Mouse (Mus musculus) adipocyte (in vitro differentiated cells): ENCODE measurements at regions not wholly inside any gene's neighbourhood (a gene's known extent, or its start where the extent isn't known, plus 50 kb on each side); places are given as distances from the start of the nearest gene placed in this dataset.

Source experiments
- DNase-seq: peaks from one replicate; pipeline ENCODE4 v3.0.0-alpha.2; 2016; ENCODE audit warnings: low spot score

- no peak for DNase-seq
Measured at GRCm38 (mm10) chr1:63977956-63978355, 144.1 kb downstream of the Klf7 start.

DNA sequence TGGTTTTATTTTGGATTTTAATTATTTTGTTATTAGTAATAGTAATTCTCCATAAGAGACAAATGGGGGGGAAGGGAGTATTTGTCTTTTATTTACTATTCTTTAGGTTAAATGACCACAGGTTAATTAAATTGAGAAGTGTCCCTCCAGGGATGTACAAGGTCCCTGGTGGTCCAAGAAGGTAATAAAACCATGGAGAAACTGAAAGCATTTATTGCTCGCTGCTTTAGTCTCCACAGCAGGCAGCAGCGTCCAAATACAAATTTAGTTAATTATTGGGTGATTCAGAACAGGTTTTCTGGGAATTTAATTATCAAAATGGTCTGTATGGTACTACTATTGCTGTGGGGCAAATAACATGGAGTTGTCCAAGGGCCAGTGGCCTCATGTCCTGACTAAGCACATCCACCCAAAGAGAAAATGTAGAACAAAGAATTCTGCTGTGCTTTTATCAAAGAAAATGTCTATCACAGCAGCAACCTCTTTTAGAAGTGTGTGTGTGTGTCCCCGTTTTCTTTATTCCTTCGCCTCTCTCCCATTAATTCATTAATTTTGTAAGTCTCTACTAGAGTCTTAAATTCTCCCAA, 144.7 kb downstream of the Klf7 start:
- DNase-seq, result no peak

DNA sequence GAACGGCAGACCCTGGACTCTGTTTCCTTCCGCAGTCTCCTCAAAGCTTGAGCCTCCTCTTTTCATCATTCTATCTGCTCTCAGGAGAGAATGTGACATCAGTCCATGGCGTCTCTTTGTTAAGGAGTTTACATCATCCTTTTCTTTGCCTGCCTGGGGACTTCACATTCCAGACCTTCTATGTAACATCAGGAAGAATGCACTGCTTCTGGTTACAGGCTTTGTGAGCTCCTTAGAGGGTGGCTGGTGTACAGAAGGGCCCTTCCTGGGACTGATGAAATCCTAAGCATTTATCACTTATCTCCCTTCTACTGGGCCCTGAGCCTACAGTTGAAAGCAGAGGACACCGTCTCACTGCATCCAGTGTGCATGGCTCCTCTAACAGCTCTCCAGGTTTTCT, 145.2 kb downstream of the Klf7 start:
- DNase-seq, result no peak

- DNase-seq, result no peak
Measured at GRCm38 (mm10) chr1:63967849-63968248, 154.2 kb downstream of the Klf7 start.

GRCm38 (mm10) chr1:63965446-63965845, 156.6 kb downstream of the Klf7 start:
- no peak for DNase-seq

GRCm38 (mm10) chr1:63964519-63964918, 157.6 kb downstream of the Klf7 start:
- DNase-seq, result peak; percentile 3

DNA sequence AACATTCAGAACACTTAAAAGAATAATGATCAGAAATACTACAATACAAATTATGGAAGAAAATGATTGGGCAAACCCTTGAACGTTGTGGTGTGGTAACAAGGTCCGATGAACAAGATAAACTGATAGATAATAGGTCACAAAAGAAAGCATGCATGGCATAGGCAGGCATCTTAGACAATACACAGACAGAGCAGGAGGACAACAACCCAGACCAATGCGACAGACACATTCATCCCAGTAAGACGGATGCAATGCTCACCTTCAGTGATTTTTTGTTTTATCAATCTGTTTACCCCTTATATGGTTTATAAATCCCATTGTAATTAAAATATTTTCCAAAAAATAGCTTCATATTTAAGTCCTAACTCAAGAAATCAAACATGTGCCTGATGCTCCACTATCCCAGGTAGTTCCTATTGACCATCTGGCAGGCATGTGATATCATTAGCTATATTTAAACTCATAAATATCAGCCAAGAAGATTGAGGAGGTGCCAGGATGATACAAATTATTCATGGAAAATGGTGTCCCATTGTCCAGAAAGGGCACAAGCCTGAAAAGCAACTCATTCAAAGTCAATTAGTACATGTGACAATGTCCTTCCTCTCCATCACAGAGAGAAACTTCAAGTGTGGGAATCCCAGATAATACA, 166.3 kb downstream of the Klf7 start:
- DNase-seq, result no peak

- no peak for DNase-seq
Measured at GRCm38 (mm10) chr1:63954876-63955513, 167.1 kb downstream of the Klf7 start.

DNA sequence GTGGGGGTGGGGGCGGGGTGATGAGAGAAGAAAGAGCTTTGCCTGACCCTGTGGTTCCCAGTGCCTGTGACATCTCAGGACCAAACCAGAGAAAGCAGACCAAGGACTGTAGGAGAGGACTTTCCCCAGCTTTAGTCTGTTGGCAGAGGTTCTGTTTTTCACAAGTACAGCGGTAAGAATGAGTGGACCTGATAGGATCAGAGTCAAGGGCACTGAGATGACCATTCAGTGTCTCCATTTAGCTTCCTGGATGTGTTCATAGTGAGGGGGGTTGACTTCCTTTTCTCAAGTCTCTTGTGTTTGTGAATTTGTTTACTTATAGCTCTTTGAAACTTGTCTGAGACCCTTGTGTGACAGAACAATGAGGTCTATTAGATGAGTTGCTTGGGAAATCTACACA, 167.9 kb downstream of the Klf7 start:
- DNase-seq, result no peak

DNA sequence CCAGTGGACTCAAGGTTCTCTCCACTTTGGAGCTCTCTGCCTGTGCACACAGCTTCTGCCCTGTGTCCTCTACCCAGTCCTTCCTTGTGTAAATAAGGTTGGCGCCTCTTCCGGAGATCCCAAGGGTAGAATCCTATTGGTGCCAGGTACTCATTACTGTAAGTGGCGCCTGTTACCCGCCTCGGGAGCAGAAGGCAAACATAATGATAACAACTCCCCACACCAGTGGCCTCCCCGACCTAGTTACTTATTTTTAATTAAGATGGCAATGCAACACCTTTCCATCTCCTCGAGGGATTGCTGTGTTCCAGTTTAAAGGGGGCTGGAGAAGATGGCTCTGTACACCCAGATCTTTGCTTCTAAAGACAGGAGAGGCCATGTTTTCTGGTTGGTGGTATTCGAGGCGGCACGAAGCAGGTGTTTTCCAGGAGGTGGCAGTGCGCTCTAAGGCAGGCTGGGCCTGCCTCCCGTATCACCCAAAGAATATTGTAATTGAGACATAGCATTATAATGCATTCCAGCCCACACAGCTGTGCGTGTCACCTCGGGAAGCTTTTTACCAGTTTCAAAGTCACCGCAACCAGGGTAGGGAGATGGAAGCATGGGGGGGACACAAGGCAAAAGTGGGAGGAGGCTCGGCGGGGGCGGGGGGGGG, 168.7 kb downstream of the Klf7 start:
- peak; percentile 36 for DNase-seq

- DNase-seq, result no peak
Measured at GRCm38 (mm10) chr1:63951663-63952062, 170.4 kb downstream of the Klf7 start.

- no peak for DNase-seq
Measured at GRCm38 (mm10) chr1:63947278-63947677, 174.8 kb downstream of the Klf7 start.

DNA sequence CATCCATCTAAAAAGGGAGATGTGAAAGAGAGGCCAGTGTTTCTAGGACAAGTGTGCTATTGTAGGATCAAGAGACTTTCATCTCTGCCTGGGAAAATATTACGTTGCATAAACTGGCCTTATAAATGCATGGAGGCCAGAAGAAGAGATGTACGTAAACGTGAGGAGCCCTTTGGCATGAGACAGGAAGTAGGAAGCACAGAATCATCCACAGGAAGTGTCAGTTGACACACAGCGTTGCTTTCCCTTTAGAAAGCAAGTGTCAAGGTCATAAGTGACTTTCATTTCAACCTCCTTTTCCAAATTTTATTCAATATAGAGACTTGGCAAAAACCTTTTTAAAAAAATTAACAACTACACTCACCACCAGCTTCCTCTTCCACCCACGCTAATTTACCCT, 175.2 kb downstream of the Klf7 start:
- DNase-seq, result no peak

DNA sequence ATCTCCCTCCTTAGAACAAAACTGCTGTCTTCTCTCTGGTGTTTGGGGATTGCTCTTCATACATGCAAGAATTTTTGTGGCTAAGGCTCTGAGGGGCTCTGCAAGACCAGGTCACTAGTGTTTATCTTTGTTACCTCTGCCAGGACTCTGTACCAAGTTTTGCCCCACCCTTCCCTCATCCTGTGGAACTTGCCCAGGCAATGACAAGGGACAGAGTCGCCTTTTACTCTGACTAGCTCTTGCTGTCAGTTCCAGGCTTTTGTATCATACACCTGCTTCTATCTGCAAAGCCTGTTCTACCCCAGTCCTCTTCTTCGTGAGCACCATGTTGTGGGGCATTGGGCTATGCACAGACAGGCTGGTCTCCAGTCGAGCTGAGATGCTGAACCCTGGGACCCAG, 175.7 kb upstream of the 4933402D24Rik start:
- DNase-seq, result no peak

DNA sequence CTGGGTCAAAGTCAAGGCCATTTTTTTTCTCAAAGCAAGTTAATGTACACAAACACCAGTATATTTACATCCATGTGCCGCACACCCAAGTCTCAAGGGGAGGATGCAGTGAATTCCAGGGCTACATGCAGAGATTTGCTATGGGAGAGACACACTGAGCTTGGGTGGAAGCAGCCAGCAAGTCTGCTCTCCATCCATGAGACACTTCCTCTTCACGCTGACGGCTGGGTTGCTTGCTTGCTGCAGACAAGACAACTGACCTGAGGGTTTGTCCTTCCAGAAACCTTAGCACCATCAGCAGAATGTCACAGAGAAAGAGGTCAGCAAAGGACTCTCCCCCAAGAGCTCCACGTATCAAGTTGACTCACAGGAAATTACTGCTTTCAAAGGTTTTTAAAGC, 169.3 kb upstream of the 4933402D24Rik start:
- DNase-seq, result no peak

GRCm38 (mm10) chr1:63937480-63937879, 168.4 kb upstream of the 4933402D24Rik start:
- DNase-seq, result no peak

GRCm38 (mm10) chr1:63934570-63935280, 165.7 kb upstream of the 4933402D24Rik start:
- DNase-seq, result no peak

DNA sequence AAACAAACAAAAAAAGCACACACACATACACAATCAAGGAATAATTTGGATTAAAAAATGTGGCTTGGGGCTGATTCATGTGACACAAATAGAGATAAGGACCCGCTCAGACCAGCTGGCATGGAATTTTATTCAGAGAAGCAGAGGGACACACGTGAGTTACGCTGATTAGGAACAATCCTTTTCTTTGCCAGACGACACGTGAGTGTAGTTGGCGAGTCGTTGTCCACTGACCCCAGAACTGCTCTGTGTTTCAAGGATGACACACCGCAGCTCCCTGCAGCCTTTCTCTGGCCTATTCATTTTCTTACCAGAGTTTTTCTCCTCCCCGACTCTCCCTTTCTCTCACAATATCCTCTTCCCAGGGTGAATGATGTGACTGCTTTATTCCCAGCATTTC, 163.4 kb upstream of the 4933402D24Rik start:
- no peak for DNase-seq

DNA sequence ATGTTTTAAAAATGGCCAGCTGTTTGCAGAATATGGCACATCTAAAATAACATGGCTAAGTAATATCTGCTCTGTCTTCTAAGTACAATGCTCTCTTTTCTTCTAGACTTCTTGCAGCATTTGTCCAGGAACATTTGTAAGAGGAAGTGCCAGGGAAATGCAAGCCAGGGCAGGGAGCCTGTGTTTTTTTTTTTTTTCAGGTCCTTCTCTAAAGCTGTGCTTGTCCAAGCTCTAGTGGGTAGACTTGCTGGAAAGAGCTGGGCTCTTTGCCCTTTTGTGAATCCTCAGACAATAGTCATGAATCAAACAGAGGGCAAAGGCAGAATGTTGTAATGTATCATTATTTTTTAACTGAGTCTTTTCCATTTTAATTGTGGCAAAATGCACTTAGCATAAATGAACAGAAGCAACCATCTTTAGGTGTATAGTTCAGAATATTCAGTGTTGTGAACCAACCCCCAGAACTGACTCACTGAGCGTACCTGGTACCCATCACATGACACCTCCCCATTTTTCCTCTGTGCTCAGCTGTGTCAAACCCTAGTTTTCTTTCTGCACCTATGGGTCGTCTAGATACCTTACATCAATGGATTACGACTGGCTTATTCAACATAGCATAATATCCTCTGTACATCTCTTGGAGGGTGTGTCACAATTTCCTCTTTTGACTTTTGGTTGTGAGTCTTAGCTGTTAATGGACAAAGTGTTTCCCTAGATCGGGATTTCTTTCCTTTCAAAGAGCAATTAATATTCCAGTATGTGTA, 160.5 kb upstream of the 4933402D24Rik start:
- peak; percentile 55 for DNase-seq

- no peak for DNase-seq
Measured at GRCm38 (mm10) chr1:63928850-63929249, 159.8 kb upstream of the 4933402D24Rik start.

DNA sequence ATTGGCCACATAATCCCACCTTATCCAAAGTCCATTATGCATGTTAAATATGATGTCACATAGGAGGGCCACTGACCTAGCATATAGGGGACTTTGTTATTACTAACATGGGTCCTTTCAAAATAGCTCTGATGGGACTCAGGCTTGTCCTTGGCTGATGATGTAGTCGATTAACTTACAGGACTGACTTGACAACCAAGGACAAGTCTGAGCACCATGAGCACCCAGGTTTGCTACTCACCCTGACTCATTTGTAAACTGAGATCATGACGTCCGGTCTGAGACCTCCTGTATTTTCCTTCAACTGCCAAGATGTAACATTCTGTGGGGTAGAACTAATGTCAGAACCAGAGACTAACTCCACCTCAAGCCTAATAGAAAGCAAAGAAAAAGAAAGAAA, 159.3 kb upstream of the 4933402D24Rik start:
- no peak for DNase-seq
